Mouse (Mus musculus): ENCODE measurements around the gene Grin2a. TPM values are rescaled to one million over a fixed set of nuclear protein-coding genes. Genes with fewer than 3 reads are reported as not detected.

Grin2a gene
- polyA plus RNA-seq, 1 experiment from 2014 or later = not detected

DNA sequence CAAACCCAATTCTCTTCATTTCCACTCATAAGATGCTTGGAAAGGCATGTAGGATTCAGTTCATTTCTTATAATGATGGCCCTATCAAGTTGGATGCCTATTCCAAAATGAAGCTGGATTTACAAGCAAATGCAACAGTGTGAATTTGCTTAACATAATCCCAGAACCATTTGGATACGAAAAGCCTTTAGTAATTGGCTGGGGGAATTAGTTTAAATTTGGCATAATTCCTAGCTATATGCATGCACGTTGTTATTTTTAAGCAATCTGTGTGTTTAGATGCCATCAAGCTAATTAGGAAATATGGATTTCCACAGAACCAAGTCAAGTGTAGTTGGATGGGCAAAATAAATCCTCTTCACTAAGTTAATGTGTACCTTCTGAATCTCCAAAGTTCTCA is 411.4 kb downstream of the Grin2a start:
- Histone ChIP-seq H3K4me2 (ENCODE audit: low read depth, low read length) (no peak overlapping the region), H3K4me1 (ENCODE audit: insufficient read depth) (no peaks in the 10 kb centered on the region), H3K9me3 (ENCODE audit: low read length) (no peaks in the 10 kb centered on the region), H3K4me3 (ENCODE audit: low read depth, low read length) (no peak overlapping the region), H3K36me3 (replicated peaks; ENCODE audit: insufficient read depth, low read length) (no peaks in the 10 kb centered on the region), H3K9ac (replicated peaks) (no peak overlapping the region), H3K27ac (ENCODE audit: low read depth) (no peak overlapping the region), H3K27me3 (ENCODE audit: insufficient read depth, low read length) (no peaks in the 10 kb centered on the region)
- 60% methylated on average over 2 of the region's 2 CpGs for WGBS (ENCODE audit: insufficient replicate concordance)
- no peak for ATAC-seq
- no peak for DNase-seq
- no peak for TF ChIP-seq EP300 (IDR thresholded peaks at IDR 0.05; ENCODE audit: low read depth)
- no peak for TF ChIP-seq CTCF (IDR thresholded peaks at IDR 0.05; ENCODE audit: low read depth)

DNA sequence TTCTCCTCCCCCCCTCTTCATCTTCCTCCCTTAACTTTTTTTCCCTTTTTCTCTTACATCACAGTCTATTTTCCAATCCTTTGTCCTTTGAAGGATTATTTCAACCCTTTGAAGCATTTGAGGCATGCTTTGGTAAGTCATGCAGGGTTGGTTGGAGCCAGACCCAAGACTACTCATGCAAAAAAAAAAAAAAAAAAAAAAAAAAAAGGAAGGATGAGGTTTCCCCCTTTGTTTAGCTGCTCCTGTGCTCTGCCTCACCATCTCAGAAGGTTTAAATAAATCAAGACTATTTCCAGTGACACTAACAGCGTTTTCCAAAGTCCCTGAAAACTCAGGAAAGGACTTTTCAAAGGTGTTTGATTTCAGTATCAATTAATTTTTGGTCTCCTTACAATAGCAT is 423.6 kb downstream of the Grin2a start:
- 25% methylated on average over 1 of the region's 1 CpGs for WGBS (ENCODE audit: insufficient replicate concordance)
- Histone ChIP-seq H3K4me2 (ENCODE audit: low read depth, low read length) (no peak overlapping the region), H3K4me1 (ENCODE audit: insufficient read depth) (no peaks in the 10 kb centered on the region), H3K9me3 (ENCODE audit: low read length) (no peaks in the 10 kb centered on the region), H3K9ac (replicated peaks) (no peak overlapping the region), H3K4me3 (ENCODE audit: low read depth, low read length) (no peak overlapping the region), H3K27ac (ENCODE audit: low read depth) (no peak overlapping the region), H3K27me3 (ENCODE audit: insufficient read depth, low read length) (no peaks in the 10 kb centered on the region), H3K36me3 (replicated peaks; ENCODE audit: insufficient read depth, low read length) (no peaks in the 10 kb centered on the region)
- ATAC-seq (no peak), DNase-seq (no peak)
- TF ChIP-seq CTCF (IDR thresholded peaks at IDR 0.05; ENCODE audit: low read depth) (no peak), EP300 (IDR thresholded peaks at IDR 0.05; ENCODE audit: low read depth) (no peak)

DNA sequence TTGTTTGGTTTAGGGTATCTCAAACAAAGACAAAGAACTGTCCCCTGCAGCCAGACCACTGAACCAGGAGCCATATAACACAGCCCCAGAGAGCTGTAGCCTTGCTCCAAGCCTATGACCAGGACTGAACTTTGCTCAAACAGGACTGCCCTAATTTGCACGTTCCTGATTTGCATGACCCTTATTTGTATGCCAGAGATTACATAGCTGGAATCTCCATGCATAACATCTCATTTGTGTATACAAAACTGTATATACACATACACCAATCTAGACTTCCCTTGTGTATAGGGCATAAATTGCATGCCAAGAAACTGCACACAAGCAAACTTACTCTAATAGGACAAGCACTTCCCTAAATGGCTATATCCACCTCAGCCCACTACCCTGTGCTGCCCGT is 428.1 kb downstream of the Grin2a start:
- 41% methylated on average over 2 of the region's 2 CpGs for WGBS (ENCODE audit: insufficient replicate concordance)
- no peak overlapping the region for H3K9ac ChIP-seq (replicated peaks)
- DNase-seq (no peak), ATAC-seq (no peak)
- no peaks in the 10 kb centered on the region for H3K9me3 ChIP-seq (ENCODE audit: low read length)
- H3K4me3 ChIP-seq (ENCODE audit: low read depth, low read length) = no peak overlapping the region
- H3K27ac ChIP-seq (ENCODE audit: low read depth) = no peak overlapping the region
- no peak overlapping the region for H3K4me2 ChIP-seq (ENCODE audit: low read depth, low read length)
- TF ChIP-seq CTCF (IDR thresholded peaks at IDR 0.05; ENCODE audit: low read depth) (no peak), EP300 (IDR thresholded peaks at IDR 0.05; ENCODE audit: low read depth) (no peak)
- H3K36me3 ChIP-seq (replicated peaks; ENCODE audit: insufficient read depth, low read length) = no peaks in the 10 kb centered on the region
- H3K4me1 ChIP-seq (ENCODE audit: insufficient read depth) = no peaks in the 10 kb centered on the region
- H3K27me3 ChIP-seq (ENCODE audit: insufficient read depth, low read length) = no peaks in the 10 kb centered on the region

DNA sequence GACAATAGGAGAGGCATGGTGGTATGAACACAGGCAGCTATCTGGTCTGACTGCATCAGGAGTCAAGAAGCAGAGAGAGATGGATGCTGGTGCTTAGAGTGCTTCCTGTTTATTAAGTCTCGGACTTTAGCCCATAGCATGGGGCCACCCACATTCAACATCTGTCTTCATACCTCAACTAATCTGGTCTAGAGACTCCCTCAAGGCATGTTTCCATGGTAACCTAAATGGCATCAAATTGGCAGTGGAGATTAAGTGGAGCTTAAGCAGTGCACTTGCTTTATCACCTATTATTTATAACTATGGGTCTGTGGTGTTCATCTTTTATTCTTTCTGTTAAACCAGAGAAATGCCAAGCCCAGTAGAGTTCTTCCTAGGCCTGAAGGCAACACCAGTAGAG is 433.5 kb downstream of the Grin2a start:
- no peak for DNase-seq
- no peak for TF ChIP-seq CTCF (IDR thresholded peaks at IDR 0.05; ENCODE audit: low read depth)
- no peak for TF ChIP-seq EP300 (IDR thresholded peaks at IDR 0.05; ENCODE audit: low read depth)
- Histone ChIP-seq H3K27ac (ENCODE audit: low read depth) (no peak overlapping the region), H3K36me3 (replicated peaks; ENCODE audit: insufficient read depth, low read length) (no peaks in the 10 kb centered on the region), H3K9ac (replicated peaks) (no peak overlapping the region), H3K4me1 (ENCODE audit: insufficient read depth) (no peaks in the 10 kb centered on the region), H3K4me2 (ENCODE audit: low read depth, low read length) (no peak overlapping the region), H3K27me3 (ENCODE audit: insufficient read depth, low read length) (no peaks in the 10 kb centered on the region), H3K4me3 (ENCODE audit: low read depth, low read length) (no peak overlapping the region), H3K9me3 (ENCODE audit: low read length) (no peaks in the 10 kb centered on the region)
- WGBS (ENCODE audit: insufficient replicate concordance) = 31% methylated on average over 1 of the region's 1 CpGs
- no peak for ATAC-seq

DNA sequence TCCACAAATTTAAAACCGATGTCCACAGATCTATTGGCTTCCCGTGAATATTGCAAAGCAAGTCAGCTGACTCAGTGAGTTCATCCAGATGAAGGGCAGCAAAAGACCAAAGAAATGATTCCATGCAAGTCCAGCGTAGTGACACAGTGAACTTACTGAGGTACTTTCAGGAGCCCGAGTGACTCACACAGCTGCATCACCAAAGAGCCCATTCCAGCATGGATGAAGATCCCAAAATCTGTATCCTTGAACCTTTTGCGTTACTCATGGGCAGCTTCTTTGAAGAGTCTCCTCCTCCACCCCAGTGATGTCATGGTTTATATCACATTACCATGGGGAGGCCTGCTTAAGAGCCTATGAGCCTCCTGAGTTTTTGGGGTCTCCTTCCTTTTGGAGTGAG is 460.2 kb downstream of the Grin2a start:
- 83% methylated on average over 5 of the region's 5 CpGs for WGBS (ENCODE audit: insufficient replicate concordance)
- Histone ChIP-seq H3K4me1 (ENCODE audit: insufficient read depth) (no peaks in the 10 kb centered on the region), H3K27ac (ENCODE audit: low read depth) (no peak overlapping the region), H3K9ac (replicated peaks) (no peak overlapping the region), H3K36me3 (replicated peaks; ENCODE audit: insufficient read depth, low read length) (no peaks in the 10 kb centered on the region), H3K4me3 (ENCODE audit: low read depth, low read length) (no peak overlapping the region), H3K9me3 (ENCODE audit: low read length) (no peaks in the 10 kb centered on the region), H3K4me2 (ENCODE audit: low read depth, low read length) (no peak overlapping the region), H3K27me3 (ENCODE audit: insufficient read depth, low read length) (no peaks in the 10 kb centered on the region)
- ATAC-seq = no peak
- TF ChIP-seq CTCF (IDR thresholded peaks at IDR 0.05; ENCODE audit: low read depth) = no peak
- TF ChIP-seq EP300 (IDR thresholded peaks at IDR 0.05; ENCODE audit: low read depth) = no peak
- DNase-seq = no peak

DNA sequence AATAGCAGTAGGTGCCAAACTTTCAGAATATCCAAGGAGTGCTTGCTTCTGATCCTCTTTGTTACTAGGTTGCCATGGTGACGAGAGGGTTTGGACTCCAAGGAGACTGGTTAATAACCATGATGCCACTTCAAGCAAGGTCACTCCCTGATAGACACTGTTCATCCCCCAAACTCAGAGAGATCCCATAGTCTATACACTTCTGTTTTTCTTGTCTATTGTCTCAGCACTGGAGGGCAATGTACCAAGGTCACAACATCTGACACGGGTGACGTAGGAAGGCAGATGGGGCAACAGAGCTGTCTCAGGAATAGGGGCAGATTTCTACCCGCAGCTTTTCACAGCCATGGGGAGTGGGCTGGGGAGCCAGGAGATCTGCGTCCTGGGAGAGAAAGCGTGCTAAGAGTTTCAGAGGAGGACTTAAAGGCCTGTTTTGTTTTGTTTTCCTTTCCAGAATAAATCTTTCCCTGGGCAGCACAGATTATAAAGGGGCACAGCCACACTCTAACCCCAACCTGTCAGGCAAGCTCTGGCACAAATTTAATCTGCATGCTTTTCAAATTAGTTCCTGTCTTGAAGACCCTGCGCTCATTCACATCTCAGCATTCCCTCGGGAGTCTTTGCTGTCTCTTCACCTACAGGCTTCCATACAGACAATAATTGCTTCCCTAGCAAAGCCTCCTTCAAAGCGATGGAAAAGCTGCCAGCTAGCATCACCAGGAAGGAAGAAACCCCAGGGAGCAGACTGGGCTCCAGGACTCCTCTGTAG is 461.6 kb downstream of the Grin2a start:
- 65% methylated on average over 9 of the region's 9 CpGs for WGBS (ENCODE audit: insufficient replicate concordance)
- ATAC-seq = no peak
- Histone ChIP-seq H3K27me3 (ENCODE audit: insufficient read depth, low read length) (no peaks in the 10 kb centered on the region), H3K36me3 (replicated peaks; ENCODE audit: insufficient read depth, low read length) (no peaks in the 10 kb centered on the region), H3K4me3 (ENCODE audit: low read depth, low read length) (no peak overlapping the region), H3K27ac (ENCODE audit: low read depth) (no peak overlapping the region), H3K4me1 (ENCODE audit: insufficient read depth) (no peaks in the 10 kb centered on the region), H3K9ac (replicated peaks) (no peak overlapping the region), H3K9me3 (ENCODE audit: low read length) (no peaks in the 10 kb centered on the region), H3K4me2 (ENCODE audit: low read depth, low read length) (no peak overlapping the region)
- TF ChIP-seq CTCF (IDR thresholded peaks at IDR 0.05; ENCODE audit: low read depth) (no peak), EP300 (IDR thresholded peaks at IDR 0.05; ENCODE audit: low read depth) (no peak)
- no peak for DNase-seq
